Mouse (Mus musculus) intestine, embryonic 14.5 days (tissue): ENCODE measurements at regions not wholly inside any gene's neighbourhood (a gene's known extent, or its start where the extent isn't known, plus 50 kb on each side); places are given as distances from the start of the nearest gene placed in this dataset.

ENCODE experiments used
- ATAC-seq: fragments of 200-750 bp; cut with Nextera tagmentation; replicated peaks from 2 replicates; pipeline ENCODE4 v1.8.0; 2017; ENCODE audit warnings: low read depth, moderate number of reproducible peaks, moderate TSS enrichment, moderate library complexity; ENCODE audit not compliant: low FRiP score, low TSS enrichment
- DNase-seq: peaks from one replicate; pipeline ENCODE4 v3.0.0-alpha.2; 2018; ENCODE audit warnings: low spot score
- H3K27ac ChIP-seq: fragments of 300-500 bp; sonication (generic); 2 replicates; pipeline ENCODE4 v1.5.1; 2014; ENCODE audit warnings: low read depth, mild to moderate bottlenecking, control low read depth
- H3K27me3 ChIP-seq: fragments of 300-500 bp; sonication (generic); replicated peaks from 2 replicates; pipeline ENCODE4 v1.6.1; 2014; ENCODE audit warnings: low read length, control low read depth; ENCODE audit not compliant: control insufficient read depth, insufficient read depth
- H3K36me3 ChIP-seq: fragments of 300-500 bp; sonication (generic); 2 replicates; pipeline ENCODE4 v1.6.1; 2014; ENCODE audit warnings: low read length, control low read depth; ENCODE audit not compliant: control insufficient read depth, insufficient read depth
- H3K4me1 ChIP-seq: fragments of 300-500 bp; sonication (generic); replicated peaks from 2 replicates; pipeline ENCODE4 v1.6.1; 2014; ENCODE audit warnings: low read length, control low read depth, mixed read lengths; ENCODE audit not compliant: control insufficient read depth, insufficient read depth
- H3K4me2 ChIP-seq: fragments of 300-500 bp; sonication (generic); 2 replicates; pipeline ENCODE4 v1.6.1; 2014; ENCODE audit warnings: low read length
- H3K4me3 ChIP-seq: fragments of 300-500 bp; sonication (generic); 2 replicates; pipeline ENCODE4 v1.5.1; 2014; ENCODE audit warnings: low read depth, low read length, control low read depth, mixed read lengths
- H3K9ac ChIP-seq: fragments of 300-500 bp; sonication (generic); 2 replicates; pipeline ENCODE4 v1.6.1; 2014; ENCODE audit warnings: mild to moderate bottlenecking, low read length
- H3K9me3 ChIP-seq: fragments of 300-500 bp; sonication (generic); 2 replicates; pipeline ENCODE4 v1.6.1; 2016; ENCODE audit warnings: low read length, control low read depth; ENCODE audit not compliant: control insufficient read depth
- WGBS: fragments of 180-500 bp; shearing (Covaris S2); extraction: QIAGEN DNeasy Blood & Tissue Kit; methylation state at CpG from one replicate; pipeline ENCODE4 v1.1.7; 2014; 5-methylcytosine and 5-hydroxymethylcytosine counted together

DNA sequence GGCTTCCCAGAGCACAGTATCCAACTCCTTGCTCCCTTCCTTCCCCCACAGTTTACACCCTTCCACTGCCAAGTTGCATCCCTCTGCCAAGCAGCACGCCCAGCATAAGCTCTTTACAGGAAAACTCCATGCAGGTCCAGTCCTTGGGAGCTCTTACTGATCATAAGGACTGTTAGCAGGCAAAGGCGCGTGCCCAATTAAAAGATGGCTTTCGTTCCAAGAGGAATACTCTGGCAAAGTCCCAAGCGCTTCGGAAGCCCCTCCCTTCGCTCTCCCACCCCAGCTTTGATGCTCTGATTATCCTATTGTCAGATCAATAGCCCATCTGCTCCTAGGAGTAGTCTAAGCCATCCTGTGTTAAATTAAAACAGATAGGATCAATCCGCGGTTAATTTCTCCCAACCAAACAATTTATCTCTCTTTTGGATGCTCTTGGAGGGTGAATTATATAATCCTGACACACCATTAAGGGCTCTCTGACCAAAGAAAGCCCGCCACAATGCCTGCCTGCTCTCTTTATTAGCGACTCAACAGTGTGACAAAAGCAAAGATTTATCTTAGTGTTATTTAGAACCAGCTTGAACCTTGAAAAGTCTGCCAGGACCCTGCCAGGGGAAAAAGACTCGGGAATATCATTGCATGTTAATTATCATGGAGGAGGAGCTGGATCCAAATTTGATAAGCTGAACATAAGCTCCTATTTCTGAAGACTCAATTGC, 312.5 kb downstream of the Gsdmc2 start:
- Histone ChIP-seq H3K9me3 (no peaks in the 10 kb centered on the region), H3K9ac (no peak overlapping the region), H3K27ac (no peak overlapping the region), H3K4me2 (no peak overlapping the region), H3K4me3 (no peak overlapping the region), H3K4me1 (no peaks in the 10 kb centered on the region), H3K36me3 (no peaks in the 10 kb centered on the region), H3K27me3 (no peaks in the 10 kb centered on the region)
- no peak for DNase-seq
- WGBS, result 67% methylated on average over 12 of the region's 12 CpGs
- ATAC-seq, result no peak

GRCm38 (mm10) chr15:63527318-63527717, 317.7 kb downstream of the Gsdmc2 start:
- Histone ChIP-seq H3K27ac (no peak overlapping the region), H3K9ac (no peak overlapping the region), H3K9me3 (no peaks in the 10 kb centered on the region), H3K36me3 (no peaks in the 10 kb centered on the region), H3K4me2 (no peak overlapping the region), H3K27me3 (no peaks in the 10 kb centered on the region), H3K4me3 (no peak overlapping the region), H3K4me1 (no peaks in the 10 kb centered on the region)
- DNase-seq, result no peak
- 86% methylated on average over 2 of the region's 2 CpGs for WGBS
- ATAC-seq, result no peak

DNA sequence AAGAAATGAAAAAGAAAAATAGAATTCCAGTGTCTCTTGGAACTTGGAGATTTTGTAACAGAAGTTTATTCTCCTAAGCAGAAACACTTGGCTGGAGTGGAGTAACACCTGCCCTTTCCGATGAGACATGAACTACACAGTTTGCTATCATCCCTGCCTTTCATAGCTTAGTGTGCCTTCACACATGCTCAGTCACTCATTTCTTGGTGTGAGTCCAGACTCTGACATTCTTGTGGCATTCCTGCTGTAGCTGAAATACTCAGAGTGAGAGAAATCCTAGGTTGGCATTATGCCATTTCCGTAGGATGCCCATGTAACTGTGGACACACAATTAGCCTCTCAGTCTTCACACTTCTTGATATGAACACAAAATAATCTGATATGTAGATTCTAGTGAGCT, 318.2 kb downstream of the Gsdmc2 start:
- Histone ChIP-seq H3K4me2 (no peak overlapping the region), H3K4me3 (no peak overlapping the region), H3K27me3 (no peaks in the 10 kb centered on the region), H3K27ac (no peak overlapping the region), H3K4me1 (no peaks in the 10 kb centered on the region), H3K9me3 (no peaks in the 10 kb centered on the region), H3K36me3 (no peaks in the 10 kb centered on the region), H3K9ac (no peak overlapping the region)
- DNase-seq, result no peak
- ATAC-seq, result no peak
- 84% methylated on average over 2 of the region's 2 CpGs for WGBS

DNA sequence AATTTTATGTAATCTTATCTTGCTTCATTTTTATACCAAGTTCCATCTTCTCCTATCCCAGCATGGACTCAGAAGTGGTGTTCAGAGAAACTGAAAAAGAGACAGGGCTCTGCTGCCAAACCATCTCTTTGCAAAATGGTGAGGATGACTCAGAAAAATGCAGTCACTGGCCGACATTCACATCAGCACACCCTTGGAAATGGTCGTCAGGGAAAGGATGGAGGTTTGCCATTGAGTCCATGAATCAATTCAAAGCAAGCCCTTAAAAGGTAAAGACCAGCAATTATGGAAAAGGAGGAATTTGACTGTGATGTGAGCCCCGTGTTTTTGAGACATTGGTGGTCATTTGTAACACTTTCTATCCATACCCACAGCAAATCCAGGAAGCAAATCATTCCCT, 327.7 kb downstream of the Gsdmc2 start:
- Histone ChIP-seq H3K36me3 (no peaks in the 10 kb centered on the region), H3K27me3 (no peaks in the 10 kb centered on the region), H3K27ac (no peak overlapping the region), H3K4me3 (no peak overlapping the region), H3K4me2 (no peak overlapping the region), H3K9ac (no peak overlapping the region), H3K4me1 (no peaks in the 10 kb centered on the region), H3K9me3 (no peaks in the 10 kb centered on the region)
- DNase-seq (no peak), ATAC-seq (no peak)
- WGBS, result 68% methylated on average over 3 of the region's 3 CpGs

DNA sequence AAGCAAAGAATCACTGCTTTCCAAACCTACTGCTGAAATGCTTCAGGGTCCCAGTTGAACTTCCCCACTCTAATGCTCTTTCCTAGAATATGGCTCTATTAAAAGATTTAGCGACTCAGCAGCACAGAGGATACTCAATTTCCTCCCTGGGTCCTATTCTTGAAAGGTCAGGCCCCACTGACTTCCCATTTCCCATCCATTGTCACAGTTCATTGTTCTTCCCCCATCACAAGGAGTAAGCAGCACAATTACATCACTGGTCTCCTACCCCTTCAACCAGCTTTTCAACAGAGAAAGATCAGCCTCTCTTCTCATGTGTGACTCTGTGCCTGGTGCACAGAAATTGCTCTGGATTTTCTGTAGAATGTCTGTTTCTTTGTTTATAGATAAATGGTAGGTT, 344.5 kb downstream of the Gsdmc2 start:
- Histone ChIP-seq H3K4me3 (no peak overlapping the region), H3K4me2 (no peak overlapping the region), H3K4me1 (no peaks in the 10 kb centered on the region), H3K27me3 (no peaks in the 10 kb centered on the region), H3K9me3 (no peaks in the 10 kb centered on the region), H3K36me3 (no peaks in the 10 kb centered on the region), H3K9ac (no peak overlapping the region), H3K27ac (no peak overlapping the region)
- WGBS, result 68% methylated on average over 1 of the region's 1 CpGs
- no peak for ATAC-seq
- DNase-seq, result no peak

- H3K4me1 ChIP-seq, result no peaks in the 10 kb centered on the region
- H3K9me3 ChIP-seq, result no peaks in the 10 kb centered on the region
- H3K36me3 ChIP-seq, result no peaks in the 10 kb centered on the region
- H3K4me2 ChIP-seq, result no peak overlapping the region
- no peak overlapping the region for H3K9ac ChIP-seq
- WGBS, result 93% methylated on average over 3 of the region's 3 CpGs
- H3K27me3 ChIP-seq, result no peaks in the 10 kb centered on the region
- H3K4me3 ChIP-seq, result no peak overlapping the region
- ATAC-seq (no peak), DNase-seq (no peak)
- no peak overlapping the region for H3K27ac ChIP-seq
These were observed 346.5 kb downstream of the Gsdmc2 start for GRCm38 (mm10) chr15:63498483-63498882.

DNA sequence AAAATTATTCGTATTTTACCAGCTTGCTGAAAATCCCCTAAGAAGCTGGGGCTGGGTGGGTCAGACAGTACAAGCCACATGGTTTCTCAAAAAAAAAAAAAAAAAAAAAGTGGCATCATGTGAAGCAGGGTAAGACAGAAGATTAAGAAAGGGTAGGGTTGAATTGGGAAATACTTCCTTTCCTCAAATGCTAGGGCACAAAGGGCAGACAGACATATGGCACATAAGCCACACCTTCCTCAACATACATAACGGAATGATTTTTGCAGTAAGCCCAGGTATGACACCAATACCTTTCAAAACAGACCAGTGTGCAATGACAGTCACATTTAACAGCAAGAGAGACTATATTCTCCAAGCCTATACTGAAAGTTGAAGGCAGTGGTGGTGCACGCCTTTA, 347.8 kb downstream of the Gsdmc2 start:
- DNase-seq, result no peak
- Histone ChIP-seq H3K27me3 (no peaks in the 10 kb centered on the region), H3K36me3 (no peaks in the 10 kb centered on the region), H3K9me3 (no peaks in the 10 kb centered on the region), H3K27ac (no peak overlapping the region), H3K9ac (no peak overlapping the region), H3K4me1 (no peaks in the 10 kb centered on the region), H3K4me3 (no peak overlapping the region), H3K4me2 (no peak overlapping the region)
- 89% methylated on average over 3 of the region's 3 CpGs for WGBS
- ATAC-seq, result no peak

GRCm38 (mm10) chr15:63484910-63485309, 360.1 kb downstream of the Gsdmc2 start:
- H3K36me3 ChIP-seq, result no peaks in the 10 kb centered on the region
- DNase-seq (no peak), ATAC-seq (no peak)
- H3K4me3 ChIP-seq, result no peak overlapping the region
- peak overlapping the region; percentile 26; the same call in 1 of the 2 replicates for H3K4me2 ChIP-seq
- peak overlapping the region; percentile 70 for H3K27ac ChIP-seq
- peaks cover 9% of the 10 kb centered on the region; the same call in 1 of the 2 replicates for H3K4me1 ChIP-seq
- 52% methylated on average over 5 of the region's 5 CpGs for WGBS
- H3K9ac ChIP-seq, result no peak overlapping the region
- H3K9me3 ChIP-seq, result 0 out of 2 replicates have a peak, but pooled peaks cover 2% of the 10 kb centered on the region
- H3K27me3 ChIP-seq, result no peaks in the 10 kb centered on the region

GRCm38 (mm10) chr15:63484217-63484887, 360.6 kb downstream of the Gsdmc2 start:
- DNase-seq, result no peak
- H3K4me3 ChIP-seq, result no peak overlapping the region
- peaks cover 9% of the 10 kb centered on the region; the same call in 1 of the 2 replicates for H3K4me1 ChIP-seq
- H3K36me3 ChIP-seq, result no peaks in the 10 kb centered on the region
- peak overlapping the region; percentile 70 for H3K27ac ChIP-seq
- 6% methylated on average over 4 of the region's 4 CpGs for WGBS
- H3K9ac ChIP-seq, result no peak overlapping the region
- H3K27me3 ChIP-seq, result no peaks in the 10 kb centered on the region
- H3K4me2 ChIP-seq, result peak overlapping the region; percentile 26
- peak; percentile 92 for ATAC-seq
- 0 out of 2 replicates have a peak, but pooled peaks cover 2% of the 10 kb centered on the region for H3K9me3 ChIP-seq
